Mouse (Mus musculus): ENCODE data around the gene Flii.

Flii gene

DNA sequence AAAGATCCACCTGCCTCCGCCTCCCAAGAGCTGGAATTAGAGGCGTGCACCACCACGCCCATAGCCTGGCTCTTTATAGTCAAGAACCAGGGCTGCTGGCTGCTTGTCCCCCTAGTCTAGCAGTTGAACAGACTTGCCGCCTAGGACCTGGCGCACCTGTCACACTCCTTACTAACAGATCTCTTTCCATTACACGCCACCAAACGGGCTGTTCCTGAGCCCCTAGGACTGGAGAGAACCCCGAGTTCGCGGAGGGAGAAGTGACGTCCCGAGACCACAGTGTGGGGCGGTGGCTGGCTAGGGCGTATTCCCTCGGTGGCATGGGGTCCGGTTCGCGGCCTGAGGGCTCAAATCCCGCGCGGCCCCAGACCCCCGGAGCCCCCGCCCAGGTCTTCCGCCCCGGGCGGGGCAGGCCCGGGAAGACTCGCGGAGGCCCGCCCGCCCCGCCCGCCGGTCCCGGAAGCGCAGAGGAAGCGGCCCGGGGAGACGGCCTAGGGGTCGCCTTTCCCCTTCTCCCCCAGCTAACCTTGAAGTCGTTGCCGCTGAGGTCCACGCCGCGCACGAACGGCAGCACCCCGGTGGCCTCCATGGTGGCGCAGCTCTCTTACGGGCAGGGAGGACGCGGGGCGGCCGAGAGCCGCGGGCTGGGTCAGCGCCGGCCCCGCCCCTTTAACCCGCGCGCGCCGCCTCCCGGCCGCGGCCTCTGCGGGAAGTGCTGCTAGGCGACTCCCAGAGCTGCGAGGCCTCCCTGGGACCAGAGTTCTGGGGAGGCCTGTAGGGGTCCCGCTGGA is at the start of gene Flii:
Flii (minus strand) TSS at position 663 of the 791 bp plus-strand sequence.
- peak; percentile 92 for DNase-seq

DNA sequence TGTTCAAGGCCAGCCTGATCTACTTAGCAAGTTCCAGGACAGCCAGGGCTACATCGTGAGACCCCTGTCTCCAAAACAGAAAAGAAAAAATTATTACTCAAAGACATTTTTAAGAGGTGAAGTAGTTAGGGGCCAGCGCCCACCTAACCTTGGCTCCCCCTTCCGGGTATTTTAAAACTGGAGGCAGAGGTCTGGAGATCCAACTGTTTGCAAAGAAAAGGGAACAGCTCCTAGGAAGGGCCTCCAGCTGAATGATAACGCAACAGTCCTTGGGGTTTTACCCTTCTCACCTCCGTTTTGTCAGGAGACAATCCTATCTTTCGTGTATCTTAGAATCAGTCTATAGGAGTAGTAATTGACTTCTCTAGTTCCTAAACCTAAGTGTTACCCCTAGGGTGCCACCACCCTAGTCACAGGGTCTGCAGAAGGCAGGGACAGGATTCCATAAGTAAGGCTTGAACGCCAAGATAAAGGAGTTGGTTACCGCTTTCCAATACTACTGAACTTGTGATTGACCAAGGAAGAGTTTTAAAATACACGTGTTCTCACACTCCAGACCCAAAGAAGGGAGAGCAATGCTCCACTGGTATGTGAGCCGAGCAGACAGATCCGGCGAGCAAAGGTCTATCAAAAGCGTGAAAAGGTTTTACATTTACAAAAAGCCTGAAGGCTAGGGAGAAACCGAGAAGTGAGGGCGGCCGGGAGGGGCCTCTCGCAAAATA is 49.2 kb upstream of the Flii start:
- no peak for DNase-seq

DNA sequence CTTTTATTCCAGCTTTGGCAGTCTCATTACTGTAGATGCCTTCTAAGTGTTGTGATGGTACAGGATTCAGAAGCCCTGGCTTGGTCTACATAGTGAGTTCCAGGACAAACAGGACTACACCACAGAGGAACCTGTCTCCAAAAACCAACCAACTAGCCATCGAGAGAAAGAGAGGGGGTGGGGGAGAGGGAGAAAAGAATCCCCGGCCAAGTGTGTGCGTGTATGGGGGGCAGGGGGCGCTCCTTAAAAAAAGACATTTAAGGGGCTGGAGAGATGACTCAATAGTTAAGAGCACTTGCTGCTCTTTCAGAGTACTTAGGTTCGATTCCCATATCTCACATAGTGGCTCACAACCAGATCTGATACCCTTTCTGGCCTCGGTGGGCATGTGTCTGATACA is 48.5 kb upstream of the Flii start:
- DNase-seq, result no peak

DNA sequence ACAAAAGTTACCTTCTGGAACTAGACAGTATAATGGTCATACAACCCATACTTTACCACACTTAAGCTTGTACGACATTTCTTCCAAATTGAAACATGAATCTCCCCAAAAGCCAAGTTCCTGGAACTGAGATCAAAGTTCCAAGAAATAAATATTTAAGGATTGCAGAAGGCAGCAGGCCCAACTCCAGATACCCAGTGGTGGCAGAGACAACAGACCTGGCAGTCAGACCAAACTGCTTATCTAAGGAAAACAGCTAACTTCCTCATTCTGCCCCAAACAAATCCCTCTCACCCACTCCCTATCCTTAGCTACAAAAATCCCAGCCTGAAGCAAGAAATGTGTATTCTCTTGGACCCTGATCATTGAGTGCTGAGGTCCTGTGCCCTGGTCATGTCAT is 47.8 kb upstream of the Flii start:
- DNase-seq, result no peak

DNA sequence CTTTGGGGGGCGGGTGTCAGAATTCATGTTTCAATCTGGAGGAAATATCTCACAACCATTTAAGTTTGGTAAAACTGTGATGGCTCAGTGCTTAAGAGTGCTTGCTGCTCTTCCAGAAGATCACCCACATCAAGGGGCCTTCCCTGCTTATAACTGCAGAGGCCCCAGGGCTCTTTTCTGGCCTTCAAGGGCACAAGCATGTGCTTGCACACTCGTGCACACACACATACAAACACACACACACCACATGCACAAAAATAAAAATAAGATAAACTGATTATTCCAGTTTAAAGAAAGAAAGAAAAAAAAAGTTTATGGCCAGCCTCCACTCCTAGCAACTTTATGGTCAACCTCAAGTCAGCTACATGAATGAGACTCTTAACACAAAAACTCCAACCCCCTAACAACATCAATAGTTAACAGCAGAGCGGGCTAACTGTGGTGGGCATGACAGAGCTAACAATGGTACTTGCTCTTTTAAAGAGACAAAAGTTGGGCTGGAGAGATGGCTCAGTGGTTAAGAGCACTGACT is 47.2 kb upstream of the Flii start:
- no peak for DNase-seq

DNA sequence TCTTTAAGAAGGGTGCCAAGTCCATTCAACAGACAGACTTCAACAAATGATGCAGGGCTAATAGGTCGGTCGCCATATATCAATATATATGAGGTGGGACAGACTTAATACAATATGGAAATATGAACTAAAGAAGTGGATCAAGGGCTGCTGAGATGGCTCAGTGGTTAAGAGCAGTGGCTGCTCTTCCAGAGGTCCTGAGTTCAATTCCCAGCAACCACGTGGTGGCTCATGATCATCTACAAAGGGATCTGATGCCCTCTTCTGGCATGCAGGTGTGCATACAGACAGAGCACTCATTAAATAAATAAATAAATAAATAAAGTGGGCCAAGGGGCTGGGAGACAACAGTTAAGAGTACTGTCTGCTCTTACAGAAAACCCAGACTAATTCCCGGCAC is 45.1 kb upstream of the Flii start:
- DNase-seq, result no peak

DNA sequence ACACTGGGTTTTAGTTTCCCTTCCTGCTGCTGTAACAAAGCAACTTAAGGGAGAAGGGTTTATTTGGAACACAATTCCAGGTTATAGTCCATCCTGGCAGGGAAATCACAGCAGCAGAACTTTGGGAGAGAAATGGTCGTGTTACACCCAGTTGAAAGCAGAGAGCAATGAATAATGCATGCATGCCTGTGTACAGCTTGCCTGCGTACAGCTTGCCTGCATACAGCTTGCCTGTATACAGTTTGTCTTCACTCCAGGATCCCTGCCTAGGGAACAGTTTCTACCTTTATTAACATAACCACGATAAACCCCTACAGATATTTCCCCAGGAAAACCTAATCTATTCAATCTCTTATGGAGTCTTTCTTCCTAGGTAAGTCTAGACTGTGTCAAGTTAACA is 43.7 kb upstream of the Flii start:
- DNase-seq, result no peak

DNA sequence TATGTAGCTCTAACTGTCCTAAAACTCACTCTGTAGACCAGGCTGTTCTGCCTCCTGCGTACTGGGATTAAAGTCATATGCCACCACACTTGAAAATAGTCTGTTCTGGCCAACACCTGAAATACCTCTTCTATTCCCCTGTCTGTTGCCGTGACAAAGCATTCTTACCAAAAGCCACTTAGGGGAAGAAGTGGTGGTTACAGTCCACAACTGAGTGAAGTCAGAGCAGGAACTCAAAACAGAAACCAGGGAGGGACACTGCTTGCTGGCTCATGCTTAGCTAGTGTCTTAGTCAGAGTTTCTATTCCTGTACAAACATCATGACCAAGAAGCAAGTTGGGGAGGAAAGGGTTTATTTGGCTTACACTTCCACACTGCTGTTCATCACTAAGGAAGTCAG is 42.3 kb upstream of the Flii start:
- no peak for DNase-seq

DNA sequence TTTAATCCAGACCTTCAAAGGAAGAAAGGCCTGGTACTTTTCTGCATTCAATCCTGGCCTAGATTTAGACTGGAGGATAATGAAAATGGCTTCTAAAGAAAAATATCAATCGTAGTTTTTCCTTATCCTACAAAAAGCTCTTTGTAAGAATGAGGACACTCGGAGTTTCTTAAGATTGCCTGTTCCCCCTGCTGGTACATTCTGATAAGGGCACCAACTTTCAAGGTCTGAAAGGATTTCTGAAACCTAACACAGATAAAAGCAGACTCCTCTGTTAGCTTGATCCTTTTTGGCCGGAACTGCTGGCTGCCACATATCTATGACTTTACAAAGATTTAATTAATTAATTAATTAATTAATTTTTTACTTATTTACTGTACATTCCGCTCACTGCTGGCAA is 39.9 kb upstream of the Flii start:
- DNase-seq, result no peak

DNA sequence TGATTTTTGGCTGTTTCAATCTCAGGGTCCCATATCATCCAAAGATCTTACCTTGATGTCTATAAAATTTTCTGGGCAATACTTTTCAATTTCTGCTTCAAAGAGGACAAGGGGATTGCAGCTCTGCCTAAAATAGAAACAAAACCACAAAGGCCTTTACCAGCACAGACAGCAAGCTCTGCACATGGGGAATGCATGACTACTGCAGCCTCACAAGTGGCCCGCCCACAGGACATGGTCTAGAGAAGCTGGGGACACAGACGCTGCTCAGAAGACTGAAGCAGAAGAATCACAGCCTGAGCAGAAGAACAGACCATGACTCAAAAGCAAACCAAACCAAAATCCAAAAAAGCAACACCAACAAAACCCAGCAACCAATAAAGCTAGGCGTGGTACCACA is 34.6 kb upstream of the Flii start:
- DNase-seq, result no peak

DNA sequence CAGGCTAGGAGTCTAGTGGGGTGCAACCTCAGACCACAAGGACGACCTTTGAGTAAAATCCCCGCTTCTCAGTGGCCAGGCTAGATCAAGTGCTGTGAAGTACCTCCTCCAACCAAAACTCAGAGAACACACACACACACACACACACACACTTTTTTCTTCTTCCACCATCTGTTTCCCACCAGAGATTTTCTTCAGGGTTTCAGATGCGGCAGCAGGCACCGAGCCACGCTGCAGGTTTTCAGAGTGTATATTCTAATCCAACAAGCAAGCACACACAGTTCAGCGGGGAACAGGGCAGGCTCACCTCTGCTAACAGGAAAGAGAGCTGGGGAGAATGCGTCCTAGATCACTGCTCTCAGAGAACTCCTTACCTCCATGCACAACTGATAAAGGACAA is 28.5 kb upstream of the Flii start:
- no peak for DNase-seq

DNA sequence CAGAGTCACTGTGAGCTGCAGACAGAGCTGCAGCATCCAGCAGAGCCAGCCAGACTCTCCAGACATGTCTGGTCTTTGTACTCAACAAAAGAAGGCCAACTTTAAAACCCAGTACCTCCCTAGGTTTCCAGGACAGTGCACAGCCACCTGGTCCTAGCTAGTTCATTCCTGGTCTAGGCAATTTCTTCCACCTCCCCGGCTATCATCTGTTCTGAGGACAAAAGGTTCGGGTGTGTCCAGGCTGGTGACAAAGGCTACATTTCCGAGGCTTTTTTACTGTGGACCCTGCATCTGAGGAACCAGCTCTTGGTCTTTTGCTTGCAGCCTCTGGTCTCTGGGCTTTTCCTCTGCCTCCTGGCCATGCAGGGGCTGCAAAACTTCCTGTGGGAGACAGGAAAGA is 13.3 kb upstream of the Flii start:
- DNase-seq, result no peak

DNA sequence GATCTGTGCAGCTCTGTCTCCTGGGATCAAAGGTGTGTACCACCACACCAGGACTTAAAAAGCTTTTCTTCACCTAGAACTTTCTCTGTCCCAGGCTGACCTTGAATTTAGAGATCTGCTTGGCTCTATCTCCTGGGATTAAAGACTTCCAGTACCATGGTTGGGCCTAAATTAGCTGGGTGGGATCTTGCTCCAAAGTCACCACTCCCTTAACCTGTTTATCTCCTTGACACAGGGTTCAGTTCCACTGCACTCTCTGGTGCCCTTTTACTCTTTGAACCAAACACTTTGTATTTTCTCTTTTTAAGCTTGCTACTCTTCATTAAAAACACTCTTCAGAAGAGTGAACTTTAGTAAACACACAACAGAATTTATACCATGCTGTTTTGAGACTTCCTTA is 10.4 kb upstream of the Flii start:
- DNase-seq, result no peak

DNA sequence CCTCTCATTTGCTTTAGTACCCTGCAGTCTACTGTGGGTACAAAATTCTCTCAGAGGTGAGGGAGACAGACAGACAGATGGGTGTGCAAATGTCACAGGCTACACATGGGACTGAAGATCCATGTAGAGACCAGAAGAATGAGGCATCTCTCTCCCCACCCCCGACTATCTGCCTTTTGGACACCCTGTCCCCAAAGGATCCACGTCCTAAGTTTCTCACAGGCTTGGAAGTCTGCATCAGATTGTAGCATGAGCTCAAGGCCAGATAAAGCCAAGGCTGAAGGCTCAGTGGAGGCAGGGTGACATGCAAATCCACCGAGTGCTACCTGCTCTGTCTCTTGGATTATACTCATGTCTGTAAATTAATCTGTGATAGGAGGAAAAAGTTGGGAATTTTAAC is 9.4 kb upstream of the Flii start:
- no peak for DNase-seq

DNA sequence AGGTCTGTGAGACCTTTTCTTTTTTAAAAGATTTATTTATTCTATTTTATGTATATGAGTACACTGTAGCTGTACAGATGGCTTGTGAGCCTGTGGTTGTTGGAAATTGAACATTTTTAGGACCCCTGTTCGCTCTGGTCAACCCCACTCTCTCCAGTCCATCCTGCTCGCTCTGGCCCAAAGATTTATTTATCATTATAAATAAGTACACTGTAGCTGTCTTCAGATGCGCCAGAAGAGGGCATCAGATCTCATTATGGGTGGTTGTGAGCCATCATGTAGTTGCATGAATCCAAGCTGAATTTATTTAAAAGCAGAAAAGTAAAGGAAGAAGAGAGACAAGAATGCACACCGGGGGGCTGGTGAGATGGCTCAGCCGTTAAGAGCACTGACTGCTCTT is 8.1 kb upstream of the Flii start:
- no peak for DNase-seq

DNA sequence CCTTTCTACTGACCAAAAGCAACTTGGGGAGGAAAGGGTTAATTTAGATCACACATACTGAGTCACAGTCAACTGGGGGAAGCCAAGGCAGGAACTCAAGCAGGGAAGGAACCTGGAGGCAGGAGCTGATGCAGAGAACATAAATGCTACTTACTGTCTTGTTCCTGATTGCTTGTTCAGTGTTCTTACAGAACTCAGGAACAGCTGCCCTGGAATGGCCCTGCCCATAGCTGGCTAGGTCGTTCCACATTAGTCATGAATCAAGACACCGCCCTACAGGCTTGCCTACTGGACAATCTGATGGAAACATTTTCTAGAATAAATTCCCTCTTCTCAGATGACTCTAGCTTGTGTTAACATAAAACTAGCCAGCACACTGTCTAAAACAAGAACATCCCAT is 7.1 kb upstream of the Flii start:
- no peak for DNase-seq

DNA sequence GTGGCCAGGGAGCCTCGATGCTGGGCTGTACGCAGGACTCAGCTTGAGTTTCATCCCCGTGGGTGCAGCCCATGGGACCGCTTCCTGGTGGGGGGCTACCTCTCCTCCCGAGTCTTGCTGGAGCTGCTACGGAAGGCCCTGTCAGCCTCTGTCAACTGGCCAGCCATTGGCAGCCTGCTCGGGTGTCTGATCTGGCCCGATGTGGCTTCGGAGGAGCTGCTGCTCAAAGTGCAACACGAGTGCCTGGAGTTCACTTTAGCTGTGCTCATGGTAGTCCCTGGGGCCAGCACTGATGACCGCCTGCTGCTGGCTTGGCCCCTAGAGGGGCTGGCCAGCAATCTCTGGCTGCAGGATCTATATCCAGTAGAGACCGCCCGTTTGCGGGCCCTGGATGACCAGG is 4.2 kb upstream of the Flii start:
- DNase-seq, result no peak

DNA sequence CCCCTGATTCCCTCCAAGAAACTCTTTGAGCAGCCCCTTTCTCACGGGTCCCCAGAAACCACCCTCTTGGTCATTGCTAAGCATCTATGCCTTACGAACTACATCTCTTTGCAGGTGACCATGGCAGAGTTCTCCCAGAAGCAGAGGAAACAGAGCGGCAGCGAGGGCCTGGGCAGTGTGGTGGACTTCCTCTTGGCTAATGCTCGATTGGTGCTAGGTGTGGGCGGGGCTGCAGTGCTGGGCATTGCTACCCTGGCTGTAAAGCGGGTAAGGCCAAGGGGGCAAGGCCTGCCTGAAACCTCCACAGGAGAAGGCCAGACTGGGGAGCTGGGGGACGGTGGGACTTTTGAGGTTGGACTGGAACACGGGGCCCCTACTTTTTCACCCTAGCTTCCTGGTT is 3.1 kb upstream of the Flii start:
- no peak for DNase-seq

DNA sequence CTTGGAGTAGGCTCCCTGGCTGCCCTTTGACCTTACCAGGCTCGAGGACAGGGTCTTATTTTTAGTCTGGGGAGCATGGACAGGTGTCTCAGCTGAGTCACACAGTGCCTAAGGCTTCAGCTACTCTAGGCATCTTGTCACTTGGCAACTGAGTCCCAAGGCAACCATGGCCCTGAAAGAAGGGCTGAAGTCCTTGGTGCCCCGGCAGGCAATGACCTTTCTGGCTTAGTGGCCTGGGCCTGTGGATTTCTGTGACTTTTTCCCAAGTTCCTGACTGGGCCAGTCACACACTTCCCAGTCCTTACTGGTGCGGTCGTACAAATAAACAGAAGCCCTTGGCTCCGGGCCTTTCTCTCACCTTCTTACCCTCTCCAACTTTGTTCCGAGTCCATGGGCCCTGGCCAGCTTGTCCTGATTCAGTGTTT is 2.2 kb upstream of the Flii start:
- no peak for DNase-seq

DNA sequence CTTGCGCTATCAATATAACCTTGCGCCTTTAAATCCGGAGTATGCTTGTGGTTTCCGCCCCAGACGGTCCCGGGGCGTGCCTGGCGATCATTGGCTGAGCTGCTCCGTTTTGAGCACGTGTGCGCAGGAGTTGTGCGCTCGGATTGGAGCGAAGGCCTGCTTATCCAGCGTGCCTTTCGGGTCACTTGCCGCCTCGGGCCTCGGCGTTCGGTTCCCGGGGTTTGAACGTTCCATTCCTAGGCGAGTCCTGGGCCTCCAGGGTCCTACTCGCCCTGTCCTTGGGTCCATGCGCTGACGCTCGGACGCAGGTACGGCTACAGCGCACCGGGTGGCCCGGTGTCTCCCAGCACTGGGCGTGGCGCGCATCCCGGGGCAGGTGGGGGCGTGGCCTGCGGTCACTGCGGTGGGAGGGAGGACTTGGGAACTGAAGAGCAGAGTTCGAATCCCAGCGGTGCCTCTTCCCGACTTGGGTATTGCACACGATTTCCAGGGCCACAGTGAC is 1.2 kb upstream of the Flii start, which contains the start of gene Mief2:
Mief2 (plus strand) TSS at position 139 of the 502 bp plus-strand sequence.
- peak; percentile 97 for DNase-seq

DNA sequence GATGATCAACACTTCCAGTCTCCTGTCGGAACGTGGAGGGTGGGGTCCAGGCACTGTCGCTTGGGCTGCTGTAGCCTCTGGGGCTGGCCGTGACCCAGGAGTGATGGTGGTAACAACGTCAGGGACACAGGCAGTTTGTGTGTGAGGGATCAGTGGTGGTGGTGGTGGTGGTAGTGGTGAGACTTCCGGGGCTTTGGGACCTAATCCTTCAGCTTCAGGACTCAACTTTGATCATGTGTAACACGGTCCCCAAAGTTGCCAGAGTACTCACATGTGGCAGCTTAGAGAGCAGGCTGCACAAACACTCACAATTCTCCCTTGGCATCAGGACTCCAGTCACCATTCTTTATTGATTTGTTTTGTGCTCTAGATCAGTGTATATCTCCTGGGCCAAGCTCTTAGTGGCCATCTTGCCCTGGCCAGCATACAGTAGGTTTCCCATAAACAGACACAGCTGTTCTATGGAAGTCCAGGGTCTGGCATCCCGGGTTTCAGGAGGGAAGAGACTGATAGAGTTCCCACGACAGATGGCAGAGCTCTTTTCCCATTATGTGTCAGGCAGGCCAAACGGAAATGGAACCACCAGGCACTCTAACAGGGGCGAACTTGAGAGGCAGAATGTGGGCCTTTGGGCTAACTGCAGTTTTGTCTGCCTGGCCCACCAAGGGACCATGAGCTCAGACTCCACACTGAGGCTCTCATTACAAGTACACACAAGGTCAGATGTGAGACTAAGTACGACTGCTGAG is 503 bp upstream of the Flii start:
- DNase-seq, result no peak

DNA sequence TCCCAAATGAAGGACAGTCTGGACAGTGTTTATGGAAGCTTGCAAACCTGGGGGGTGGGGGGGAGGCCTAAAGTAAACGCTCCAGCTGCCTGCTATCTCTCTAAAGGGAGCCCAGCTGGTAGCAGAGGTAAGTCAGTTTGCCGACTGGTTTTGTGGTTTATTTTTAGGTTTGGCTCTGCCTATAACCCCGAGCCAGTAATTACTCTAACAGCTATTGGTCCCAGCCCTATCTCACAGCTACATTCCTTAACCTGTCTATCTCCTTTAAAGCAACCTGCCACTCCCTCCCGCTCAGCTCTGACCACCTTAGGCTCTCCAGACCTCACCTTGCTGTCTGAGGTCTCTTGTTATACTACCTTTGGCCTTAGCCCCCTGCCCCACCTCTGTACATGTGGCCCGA is 7.8 kb downstream of the Flii start:
- DNase-seq, result no peak

DNA sequence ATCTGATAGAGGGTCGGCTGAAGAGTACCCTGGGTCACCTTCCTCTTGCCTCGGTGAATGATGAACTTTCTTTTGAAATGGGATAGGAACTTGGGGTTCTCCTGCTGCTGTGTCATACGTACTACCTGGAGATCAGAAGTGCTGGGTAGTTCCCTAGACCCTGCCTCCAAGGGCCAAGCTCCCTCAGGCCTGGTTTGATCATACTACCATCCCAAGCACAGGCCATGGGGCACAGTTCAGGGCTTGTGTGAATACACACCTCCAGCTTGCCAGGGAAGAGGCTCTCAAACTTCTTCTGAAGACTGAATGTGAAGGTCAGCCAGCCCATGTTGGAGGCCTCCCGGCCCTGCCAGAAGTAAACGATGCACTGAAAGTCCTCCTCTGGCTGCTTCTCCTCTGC is 11.2 kb downstream of the Flii start:
- no peak for DNase-seq
